ENCODE assay signal across 17 mouse cellular contexts in genomic region chr11:21166495-21167096, GRCm38 (mm10).
DNase-seq lines count a peak whose midpoint lies in the region; ATAC-seq and TF ChIP-seq lines count a peak whose summit lies in the region.
"Had no signal": no experiment of that assay in that cellular context is flagged by ENCODE, and none has a peak within 500 bp of the region (broad histone marks: within the 10 kb centered on the region; RNA-seq: fewer than 3 reads in every experiment).

No protein-coding gene starts in this region.

- peak overlapping the region; percentile 59 for H3K27ac ChIP-seq in MEL (ENCODE audit: control insufficient read depth, low read depth, low read length)
- no peak overlapping the region for H3K27ac ChIP-seq in liver, embryonic 16.5 days (ENCODE audit: low read length)
- H3K27ac ChIP-seq in midbrain, embryonic 16.5 days (ENCODE audit: low read length), result no peak overlapping the region
- H3K27ac ChIP-seq: embryonic facial prominence, embryonic 13.5 days; macrophage had no signal

- no peak overlapping the region for H3K4me2 ChIP-seq in liver, embryonic 16.5 days (ENCODE audit: low read depth, low read length)
- H3K4me2 ChIP-seq in midbrain, embryonic 16.5 days (ENCODE audit: low read length), result no peak overlapping the region
- H3K4me2 ChIP-seq: embryonic facial prominence, embryonic 13.5 days had no signal

- no peak for TF ChIP-seq POLR2A in MEL (IDR thresholded peaks at IDR 0.05; ENCODE audit: control insufficient read depth in 1 of 2, insufficient read depth in 1 of 2, low read depth in 1 of 2, low read length in 2 of 2, poor library complexity in 1 of 2)

- WGBS in liver, embryonic 16.5 days (ENCODE audit: insufficient replicate concordance), result 25% methylated on average over 2 of the region's 2 CpGs
- 94% methylated on average over 2 of the region's 2 CpGs for WGBS in midbrain, embryonic 16.5 days

- peak; percentile 93 for DNase-seq in 416B (ENCODE audit: low read depth)
- peak; percentile 82 for DNase-seq in MEL (ENCODE audit: low read depth, low spot score)
- DNase-seq in induced T-regulatory cell, adult 2 months (ENCODE audit: low read depth), result peak; percentile 71
- DNase-seq in right cerebral cortex, postnatal 36 days (ENCODE audit: low spot score in 2 of 2), result no peak
- no peak for DNase-seq in testis, postnatal 14 days (ENCODE audit: low spot score)
- DNase-seq in adrenal gland, adult 8-10 months, result no peak
- DNase-seq: adrenal gland, postnatal 10 days; B cell, adult 2 months; cerebellum, adult 8-10 months; heart, adult 18-20 months; layer of hippocampus, postnatal 36 days; thymus, postnatal 4 days had no signal

- H3K4me1 ChIP-seq in MEL (ENCODE audit: control insufficient read depth in 1 of 2, insufficient read depth in 2 of 2, low read length in 2 of 2), result peaks cover 11 to 38% of the 10 kb centered on the region in 2 experiments
- H3K4me1 ChIP-seq in liver, embryonic 16.5 days (ENCODE audit: control insufficient read depth, low read depth, low read length), result peaks cover 5% of the 10 kb centered on the region
- H3K4me1 ChIP-seq in midbrain, embryonic 16.5 days (ENCODE audit: control insufficient read depth, insufficient read depth, low read length), result peaks cover 8% of the 10 kb centered on the region

- no peaks in the 10 kb centered on the region for H3K9me3 ChIP-seq in MEL (replicated peaks; ENCODE audit: insufficient read depth, low read length)
- no peaks in the 10 kb centered on the region for H3K9me3 ChIP-seq in liver, embryonic 16.5 days (replicated peaks; ENCODE audit: control insufficient read depth, low read length)
- H3K9me3 ChIP-seq in midbrain, embryonic 16.5 days (replicated peaks; ENCODE audit: control insufficient read depth, low read length, poor library complexity, severe bottlenecking), result no peaks in the 10 kb centered on the region
- H3K9me3 ChIP-seq: embryonic facial prominence, embryonic 13.5 days had no signal

- H3K4me3 ChIP-seq in MEL (ENCODE audit: control insufficient read depth in 1 of 2, insufficient read depth in 1 of 2, low read depth in 2 of 2, low read length in 2 of 2), result no peak overlapping the region
- H3K4me3 ChIP-seq in liver, embryonic 16.5 days (ENCODE audit: low read depth, low read length), result no peak overlapping the region
- no peak overlapping the region for H3K4me3 ChIP-seq in midbrain, embryonic 16.5 days (ENCODE audit: low read depth, low read length)
- H3K4me3 ChIP-seq: embryonic facial prominence, embryonic 13.5 days had no signal

- peaks cover 0 to 27% of the 10 kb centered on the region in 2 experiments; a peak in 2 of 4 replicates for H3K36me3 ChIP-seq in MEL (ENCODE audit: control insufficient read depth in 1 of 2, insufficient read depth in 2 of 2, low read length in 2 of 2)
- no peaks in the 10 kb centered on the region for H3K36me3 ChIP-seq in liver, embryonic 16.5 days (ENCODE audit: control insufficient read depth, insufficient read depth)
- H3K36me3 ChIP-seq in midbrain, embryonic 16.5 days (ENCODE audit: control insufficient read depth, insufficient read depth, low read length), result no peaks in the 10 kb centered on the region
- H3K36me3 ChIP-seq: embryonic facial prominence, embryonic 13.5 days had no signal

- no peaks in the 10 kb centered on the region for H3K79me2 ChIP-seq in MEL (ENCODE audit: control insufficient read depth, insufficient read depth, low read length, poor library complexity)

- TF ChIP-seq EP300 in MEL (IDR thresholded peaks at IDR 0.05; ENCODE audit: low read depth in 1 of 2, low read length in 2 of 2), result peak; percentile 79 to 93

- no peaks in the 10 kb centered on the region for H3K27me3 ChIP-seq in MEL (ENCODE audit: control insufficient read depth in 1 of 2, insufficient read depth in 2 of 2, low read length in 2 of 2)
- no peaks in the 10 kb centered on the region for H3K27me3 ChIP-seq in liver, embryonic 16.5 days (ENCODE audit: control insufficient read depth, insufficient read depth, low read depth, low read length)
- no peaks in the 10 kb centered on the region for H3K27me3 ChIP-seq in midbrain, embryonic 16.5 days (ENCODE audit: control insufficient read depth, insufficient read depth, low read depth, low read length)
- H3K27me3 ChIP-seq: embryonic facial prominence, embryonic 13.5 days had no signal

- TF ChIP-seq CTCF in MEL (IDR thresholded peaks at IDR 0.05 in 2 of 3, conservative IDR thresholded peaks at IDR 0.05 in 1 of 3; ENCODE audit: control insufficient read depth in 1 of 3, insufficient read depth in 1 of 3, low read depth in 2 of 3, low read length in 3 of 3, poor library complexity in 1 of 3, severe bottlenecking in 1 of 3), result no peak

- no peak for TF ChIP-seq RAD21 in MEL (IDR thresholded peaks at IDR 0.05; ENCODE audit: low read depth, low read length)

- ATAC-seq in liver, embryonic 16.5 days (ENCODE audit: low read depth), result peak; percentile 56
- ATAC-seq in midbrain, embryonic 16.5 days, result no peak
- ATAC-seq: intestine, embryonic 16.5 days had no signal

- no peak overlapping the region for H3K9ac ChIP-seq in MEL (ENCODE audit: control insufficient read depth, low read depth, low read length, poor library complexity, severe bottlenecking)
- H3K9ac ChIP-seq in liver, embryonic 16.5 days (ENCODE audit: low read depth, low read length), result no peak overlapping the region
- no peak overlapping the region for H3K9ac ChIP-seq in midbrain, embryonic 16.5 days (ENCODE audit: low read depth, low read length)
- H3K9ac ChIP-seq: embryonic facial prominence, embryonic 13.5 days had no signal

TF ChIP-seq in MEL, 35 proteins besides CTCF, POLR2A, EP300 and RAD21:
- no peak for TF ChIP-seq CHD2 (IDR thresholded peaks at IDR 0.05; ENCODE audit: low read length)
- peak; percentile 53; the same call in 1 of the 2 replicates for TF ChIP-seq ELF1 (IDR thresholded peaks at IDR 0.05; ENCODE audit: low read depth, low read length)
- no peak for TF ChIP-seq BHLHE40 (IDR thresholded peaks at IDR 0.05; ENCODE audit: borderline replicate concordance, low read depth, low read length)
- no peak for TF ChIP-seq ZC3H11A (IDR thresholded peaks at IDR 0.05; ENCODE audit: low read depth, low read length)
- TF ChIP-seq CHD1 (IDR thresholded peaks at IDR 0.05; ENCODE audit: low read depth, low read length), result no peak
- TF ChIP-seq HCFC1 (IDR thresholded peaks at IDR 0.05; ENCODE audit: low read depth, low read length), result no peak
- peak; percentile 75 for TF ChIP-seq ETS1 (IDR thresholded peaks at IDR 0.05; ENCODE audit: low read depth, low read length)
- TF ChIP-seq SMC3 (IDR thresholded peaks at IDR 0.05; ENCODE audit: low read depth, low read length), result no peak
- TF ChIP-seq USF2 (IDR thresholded peaks at IDR 0.05; ENCODE audit: borderline replicate concordance in 1 of 2, insufficient read depth in 1 of 2, low read depth in 1 of 2, low read length in 2 of 2), result no peak
- no peak for TF ChIP-seq USF1 (IDR thresholded peaks at IDR 0.05; ENCODE audit: low read depth, low read length)
- no peak for TF ChIP-seq MYC (IDR thresholded peaks at IDR 0.05; ENCODE audit: low read depth, low read length)
- TF ChIP-seq POLR2AphosphoS2 (IDR thresholded peaks at IDR 0.05; ENCODE audit: low read length), result no peak
- TF ChIP-seq NELFE (IDR thresholded peaks at IDR 0.05; ENCODE audit: low read depth, low read length), result no peak
- TF ChIP-seq MYB (IDR thresholded peaks at IDR 0.05; ENCODE audit: low read depth, low read length), result no peak
- TF ChIP-seq UBTF (IDR thresholded peaks at IDR 0.05; ENCODE audit: borderline replicate concordance, insufficient read depth, low read depth, low read length), result no peak
- no peak; the same call in 1 of the 2 replicates for TF ChIP-seq SIN3A (IDR thresholded peaks at IDR 0.05; ENCODE audit: low read length)
- TF ChIP-seq JUND (IDR thresholded peaks at IDR 0.05; ENCODE audit: low read depth, low read length), result no peak
- TF ChIP-seq NRF1 (IDR thresholded peaks at IDR 0.05; ENCODE audit: insufficient read depth, low read depth, low read length, poor library complexity, severe bottlenecking), result no peak
- TF ChIP-seq MEF2A (IDR thresholded peaks at IDR 0.05; ENCODE audit: extremely low read depth, insufficient replicate concordance, low read depth, low read length, poor library complexity, severe bottlenecking), result no peak
- TF ChIP-seq TCF12 (IDR thresholded peaks at IDR 0.05; ENCODE audit: low read depth, low read length), result peak; percentile 90
- no peak for TF ChIP-seq MXI1 (IDR thresholded peaks at IDR 0.05; ENCODE audit: low read depth, low read length)
- TF ChIP-seq GATA1 (IDR thresholded peaks at IDR 0.05; ENCODE audit: low read depth, low read length), result peak; percentile 86
- TF ChIP-seq MAFK (IDR thresholded peaks at IDR 0.05; ENCODE audit: borderline replicate concordance, low read depth, low read length), result no peak
- TF ChIP-seq GABPA (IDR thresholded peaks at IDR 0.05; ENCODE audit: low read depth, low read length), result no peak
- no peak for TF ChIP-seq MAZ (IDR thresholded peaks at IDR 0.05; ENCODE audit: low read depth, low read length)
- no peak for TF ChIP-seq ZKSCAN1 (IDR thresholded peaks at IDR 0.05; ENCODE audit: low read depth, low read length)
- TF ChIP-seq TAL1 (IDR thresholded peaks at IDR 0.05; ENCODE audit: low read length), result peak; percentile 81
- TF ChIP-seq POLR2AphosphoS5 (IDR thresholded peaks at IDR 0.05; ENCODE audit: borderline replicate concordance, low read depth, low read length), result no peak
- TF ChIP-seq TBP (IDR thresholded peaks at IDR 0.05; ENCODE audit: low read depth, low read length), result no peak
- TF ChIP-seq ZNF384 (IDR thresholded peaks at IDR 0.05; ENCODE audit: low read depth, low read length), result no peak
- TF ChIP-seq RCOR1 (IDR thresholded peaks at IDR 0.05; ENCODE audit: low read depth, low read length), result peak; percentile 72; the same call in 1 of the 2 replicates
- TF ChIP-seq MAX (IDR thresholded peaks at IDR 0.05; ENCODE audit: low read length), result no peak
- TF ChIP-seq KAT2A (conservative IDR thresholded peaks at IDR 0.05; ENCODE audit: low read depth, low read length), result no peak
- TF ChIP-seq E2F4 (IDR thresholded peaks at IDR 0.05; ENCODE audit: borderline replicate concordance, low read depth, low read length), result no peak
- TF ChIP-seq ZMIZ1 (IDR thresholded peaks at IDR 0.05; ENCODE audit: low read depth, low read length), result no peak

Comparison
In these comparisons a context has a peak if more than half of its experiments do, and no peak if none do; other contexts are left out.
1. DNase-seq: peak in 416B (single experiment), MEL (single experiment) and induced T-regulatory cell, adult 2 months (single experiment); none in right cerebral cortex, postnatal 36 days (0 of 2), testis, postnatal 14 days (single experiment) and adrenal gland, adult 8-10 months (single experiment).